Mouse (Mus musculus) lung, adult 2 months (tissue): Measurements from ENCODE around the gene Plxna2.

Experiments used
- CTCF ChIP-seq: fragments of 200-500 bp; IDR thresholded peaks from 2 replicates; pipeline ENCODE4 v1.5.1; 2011; ENCODE audit warnings: mild to moderate bottlenecking, low read length, control low read depth; ENCODE audit not compliant: insufficient read depth
- POLR2A ChIP-seq: fragments of 200-500 bp; IDR thresholded peaks from 2 replicates; pipeline ENCODE4 v1.6.1; 2011; ENCODE audit warnings: low read depth, mild to moderate bottlenecking, control low read depth, low read length, borderline replicate concordance; ENCODE audit errors: extremely low read depth

DNA sequence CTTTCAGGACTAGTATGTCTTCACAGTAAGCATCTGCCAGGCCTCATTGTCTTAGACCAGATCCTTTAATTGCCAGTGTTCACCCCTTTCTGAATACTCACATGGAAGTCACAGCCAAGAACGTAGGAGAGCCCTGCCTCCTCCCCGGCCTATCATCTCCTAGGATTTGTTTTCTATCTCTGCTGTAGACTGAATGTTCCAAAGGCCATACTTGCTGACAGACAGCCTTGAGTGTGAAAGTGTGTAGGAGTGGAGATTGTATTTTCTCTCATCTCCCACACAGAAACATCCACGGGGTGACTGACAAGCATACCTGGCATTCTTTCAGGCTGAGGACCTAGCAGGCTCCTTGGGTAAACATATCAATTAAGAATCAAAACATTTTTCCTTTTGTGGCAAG, 177.3 kb downstream of the Plxna2 start:
- TF ChIP-seq CTCF (no peak), POLR2A (no peak)
